Mouse (Mus musculus) testis, adult 2 months (tissue): Measurements from ENCODE around the gene Fastk.

ENCODE experiments used
- CTCF ChIP-seq: fragments of 200-500 bp; IDR thresholded peaks from 2 replicates; pipeline ENCODE4 v1.5.1; 2012; ENCODE audit warnings: low read depth, mild to moderate bottlenecking, inconsistent platforms, low read length, moderate library complexity; ENCODE audit not compliant: control insufficient read depth, insufficient read depth, insufficient replicate concordance
- POLR2A ChIP-seq: fragments of 200-500 bp; IDR thresholded peaks from 2 replicates; pipeline ENCODE4 v1.6.1; 2012; ENCODE audit warnings: low read depth, mild to moderate bottlenecking, inconsistent platforms, low read length, moderate library complexity; ENCODE audit not compliant: control insufficient read depth

GRCm38 (mm10) chr5:24481647-24482046, 36.6 kb upstream of the Fastk start:
- peak; percentile 42; the same call in 1 of the 2 replicates for TF ChIP-seq CTCF
- no peak for TF ChIP-seq POLR2A
